Mouse (Mus musculus) heart, embryonic 16.5 days (tissue): ENCODE data around the gene Anp32e. TPM values are rescaled to one million over a fixed set of nuclear protein-coding genes. Genes with fewer than 3 reads are reported as not detected.
A peak's percentile ranks its signal among the peaks of the same experiment; 100 is the strongest.

Experiments used
- ATAC-seq: fragments of 200-750 bp; cut with Nextera tagmentation; replicated peaks from 2 replicates; pipeline ENCODE4 v1.8.0; 2017; ENCODE audit warnings: moderate number of reproducible peaks; ENCODE audit not compliant: insufficient read depth, low FRiP score; ENCODE audit errors: extremely low read depth
- H3K27ac ChIP-seq: fragments of 300-500 bp; sonication (generic); 2 replicates; pipeline ENCODE4 v1.5.1; 2014; ENCODE audit warnings: mild to moderate bottlenecking, low read length, control low read depth, moderate library complexity
- H3K27me3 ChIP-seq: fragments of 300-500 bp; sonication (generic); 2 replicates; pipeline ENCODE4 v1.6.1; 2014; ENCODE audit warnings: low read length, mixed read lengths; ENCODE audit not compliant: control insufficient read depth, insufficient read depth
- H3K36me3 ChIP-seq: fragments of 300-500 bp; sonication (generic); 2 replicates; pipeline ENCODE4 v1.6.1; 2014; ENCODE audit not compliant: control insufficient read depth, insufficient read depth
- H3K4me1 ChIP-seq: fragments of 300-500 bp; sonication (generic); 2 replicates; pipeline ENCODE4 v1.6.1; 2014; ENCODE audit warnings: low read length, mixed read lengths; ENCODE audit not compliant: control insufficient read depth, insufficient read depth
- H3K4me2 ChIP-seq: fragments of 300-500 bp; sonication (generic); 2 replicates; pipeline ENCODE4 v1.6.1; 2014; ENCODE audit warnings: low read depth, mild to moderate bottlenecking, control low read depth, low read length
- H3K4me3 ChIP-seq: fragments of 300-500 bp; sonication (generic); 2 replicates; pipeline ENCODE4 v1.5.1; 2014; ENCODE audit warnings: mild to moderate bottlenecking, control low read depth, low read length
- H3K9ac ChIP-seq: fragments of 300-500 bp; sonication (generic); 2 replicates; pipeline ENCODE4 v1.6.1; 2014; ENCODE audit warnings: low read length, control low read depth
- H3K9me3 ChIP-seq: fragments of 300-500 bp; sonication (generic); replicated peaks from 2 replicates; pipeline ENCODE4 v1.6.1; 2016; ENCODE audit warnings: low read length; ENCODE audit not compliant: control insufficient read depth
- WGBS: fragments of 180-500 bp; shearing (Covaris S2); extraction: QIAGEN DNeasy Blood & Tissue Kit; methylation state at CpG from one replicate; pipeline ENCODE4 v1.1.7; 2014; 5-methylcytosine and 5-hydroxymethylcytosine counted together
- polyA plus RNA-seq: library from polyadenylated mRNA; unstranded; fragments of >200 nt; fragmentation: Nextera tagmentation; extraction: Ambion mirVana; gene quantifications from 2 replicates; pipeline ENCODE4 v1.2.1, GENCODE M21; 2015

The Anp32e gene
- polyA plus RNA-seq, 1 experiment from 2014 or later: 233 TPM

DNA sequence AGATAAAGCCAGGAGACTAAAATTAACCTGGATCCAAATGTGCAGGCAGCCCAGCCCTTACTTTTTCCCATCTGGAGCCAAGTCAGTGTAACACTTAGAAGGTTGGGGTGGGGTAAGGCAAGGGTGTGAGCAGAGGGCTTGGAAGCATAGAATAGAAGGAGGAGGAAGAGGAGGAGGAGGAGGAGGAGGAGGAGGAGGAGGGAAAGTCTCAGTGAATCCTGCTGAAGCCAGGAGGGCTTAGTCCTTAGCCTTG is 26.7 kb upstream of the Anp32e start:
- Histone ChIP-seq H3K9ac (peak overlapping the region; percentile 80), H3K4me1 (peaks cover 40% of the 10 kb centered on the region), H3K4me3 (peak overlapping the region; percentile 58), H3K9me3 (no peaks in the 10 kb centered on the region), H3K27ac (peak overlapping the region; percentile 86), H3K4me2 (peak overlapping the region; percentile 80), H3K36me3 (peaks cover 5% of the 10 kb centered on the region; the same call in 1 of the 2 replicates), H3K27me3 (no peaks in the 10 kb centered on the region)
- ATAC-seq: no peak; the same call in 1 of the 2 replicates

DNA sequence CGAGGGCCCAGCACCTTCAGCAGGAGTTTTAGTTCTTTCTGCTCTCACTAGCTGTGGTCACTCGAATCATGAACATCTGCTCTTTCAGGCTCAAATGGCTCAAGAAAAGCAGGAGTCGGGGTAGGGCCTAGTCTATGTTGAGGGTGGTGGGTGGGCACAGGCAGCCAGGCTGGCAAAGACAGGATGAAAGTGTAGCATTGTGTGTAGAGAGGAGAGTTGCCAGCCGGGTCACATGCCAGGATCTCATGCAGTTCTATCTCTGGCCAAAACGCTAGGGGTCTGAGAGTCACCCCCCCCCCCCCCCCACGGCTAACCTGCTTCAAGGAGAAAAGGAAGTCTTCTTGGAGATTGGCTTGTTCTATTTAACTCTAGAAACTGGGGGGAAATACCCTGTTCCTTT is 26.4 kb upstream of the Anp32e start:
- Histone ChIP-seq H3K4me2 (peak overlapping the region; percentile 80), H3K4me1 (peaks cover 40% of the 10 kb centered on the region), H3K9ac (peak overlapping the region; percentile 80), H3K36me3 (0 out of 2 replicates have a peak, but pooled peaks cover 3% of the 10 kb centered on the region), H3K9me3 (no peaks in the 10 kb centered on the region), H3K4me3 (peak overlapping the region; percentile 58), H3K27ac (peak overlapping the region; percentile 86), H3K27me3 (no peaks in the 10 kb centered on the region)
- WGBS: 23% methylated on average over 6 of the region's 6 CpGs
- ATAC-seq: no peak

DNA sequence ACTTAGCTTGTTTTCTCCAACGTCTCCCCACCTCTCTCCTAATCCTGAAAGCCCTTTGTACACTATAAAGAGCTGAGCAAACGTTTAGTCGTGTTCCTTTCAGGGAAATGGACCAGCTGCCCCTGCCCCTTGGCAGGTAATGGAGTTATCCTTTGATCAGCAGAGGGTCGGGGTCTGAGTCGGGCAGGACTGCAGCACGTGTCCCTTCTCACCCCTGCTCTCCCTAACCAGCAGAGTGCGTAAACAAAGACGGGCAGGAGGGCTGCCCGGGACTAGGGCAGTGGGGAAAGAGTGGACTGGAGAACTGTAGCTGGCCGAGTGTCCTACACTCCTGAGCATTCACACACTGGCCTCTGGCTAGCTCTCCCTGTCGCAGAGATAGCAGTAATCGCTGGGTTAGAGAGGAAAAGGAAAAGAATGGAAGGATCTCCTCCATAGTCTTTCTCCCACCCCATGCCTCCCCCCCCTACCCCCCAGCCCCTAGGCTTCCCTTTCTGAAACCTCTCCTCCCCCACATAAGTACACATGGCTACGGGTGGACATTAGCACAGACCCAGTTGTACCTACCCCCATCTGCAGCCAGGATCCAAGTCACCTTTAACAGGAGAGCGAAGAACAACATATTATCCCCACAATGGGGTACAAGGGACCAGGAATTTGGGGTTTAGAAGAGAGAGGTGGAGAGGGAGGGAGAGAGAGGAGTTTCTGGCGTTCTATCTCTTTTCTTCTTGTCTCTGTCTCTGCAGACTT is 25.1 kb upstream of the Anp32e start:
- Histone ChIP-seq H3K9me3 (no peaks in the 10 kb centered on the region), H3K4me1 (peaks cover 40% of the 10 kb centered on the region), H3K27ac (peak overlapping the region; percentile 86), H3K4me2 (peak overlapping the region; percentile 80), H3K36me3 (no peaks in the 10 kb centered on the region), H3K9ac (peak overlapping the region; percentile 80), H3K27me3 (no peaks in the 10 kb centered on the region), H3K4me3 (peak overlapping the region; percentile 58)
- ATAC-seq: no peak
- WGBS: 9% methylated on average over 15 of the region's 15 CpGs

GRCm38 (mm10) chr3:95904568-95904967 is 24.5 kb upstream of the Anp32e start, which contains the start of gene Car14:
Gene Car14 (minus strand): TSS chr3:95904691.
- Histone ChIP-seq H3K4me2 (peak within 1 kb of the TSS; percentile 80), H3K27me3 (no peaks in the 10 kb centered on the region), H3K4me1 (peaks cover 40% of the 10 kb centered on the region), H3K4me3 (peak within 1 kb of the TSS; percentile 58), H3K9me3 (no peaks in the 10 kb centered on the region), H3K9ac (peak within 1 kb of the TSS; percentile 80), H3K27ac (peak within 1 kb of the TSS; percentile 86), H3K36me3 (no peaks in the 10 kb centered on the region)
- 3% methylated on average over 15 of the region's 15 CpGs for WGBS
- ATAC-seq: peak; percentile 74

DNA sequence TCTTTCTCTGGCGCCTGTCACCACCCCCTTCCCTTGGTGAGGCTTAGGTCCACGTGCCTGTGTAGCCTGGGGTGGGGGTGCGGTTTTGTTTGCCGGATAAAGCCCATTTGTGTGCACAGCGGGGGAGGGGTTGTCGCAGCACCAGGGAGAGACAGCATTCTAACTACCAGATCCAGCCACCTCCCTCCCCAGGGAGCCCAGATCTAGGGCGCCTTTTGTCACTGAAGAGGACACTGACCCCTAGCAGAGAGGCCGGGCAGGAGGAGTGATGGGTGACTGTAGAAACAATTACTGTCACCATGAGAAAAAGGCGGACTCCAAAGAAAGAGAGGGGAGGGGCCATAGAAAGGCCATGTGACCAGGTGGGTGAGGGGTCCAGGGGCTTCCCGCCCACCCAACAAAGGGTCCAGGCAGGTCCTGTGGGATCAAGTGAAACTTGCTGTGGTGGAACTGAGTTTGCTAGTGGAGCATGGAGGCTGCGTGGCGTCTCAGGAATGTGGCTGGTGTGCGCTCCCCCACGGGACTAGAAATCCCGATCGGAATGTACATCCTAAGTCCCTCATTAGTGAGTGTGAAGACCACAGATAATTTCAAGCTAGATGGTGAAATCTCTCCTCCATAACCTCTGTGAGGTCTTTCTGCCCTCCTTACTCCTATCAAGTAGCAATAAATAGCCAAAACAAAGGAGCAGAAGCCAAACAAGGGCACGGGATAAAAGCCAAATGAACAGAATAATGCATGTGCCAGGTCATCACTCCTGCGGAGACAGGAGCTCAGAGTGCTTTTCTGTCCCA is 23.7 kb upstream of the Anp32e start:
- Histone ChIP-seq H3K27me3 (no peaks in the 10 kb centered on the region), H3K4me2 (peak overlapping the region; percentile 80), H3K9ac (peak overlapping the region; percentile 80), H3K4me1 (peaks cover 40% of the 10 kb centered on the region), H3K4me3 (peak overlapping the region; percentile 58), H3K9me3 (no peaks in the 10 kb centered on the region), H3K27ac (peak overlapping the region; percentile 86), H3K36me3 (no peaks in the 10 kb centered on the region)
- peak; percentile 47 for ATAC-seq
- under 1% methylated on average over 18 of the region's 18 CpGs for WGBS

GRCm38 (mm10) chr3:95905940-95906492 is 23.0 kb upstream of the Anp32e start:
- no peak for ATAC-seq
- Histone ChIP-seq H3K9me3 (no peaks in the 10 kb centered on the region), H3K9ac (peak overlapping the region; percentile 80), H3K36me3 (no peaks in the 10 kb centered on the region), H3K4me2 (peak overlapping the region; percentile 80), H3K27ac (peak overlapping the region; percentile 86; the same call in 1 of the 2 replicates), H3K27me3 (no peaks in the 10 kb centered on the region), H3K4me3 (peak overlapping the region; percentile 58), H3K4me1 (peaks cover 40% of the 10 kb centered on the region)
- under 1% methylated on average over 12 of the region's 12 CpGs for WGBS

DNA sequence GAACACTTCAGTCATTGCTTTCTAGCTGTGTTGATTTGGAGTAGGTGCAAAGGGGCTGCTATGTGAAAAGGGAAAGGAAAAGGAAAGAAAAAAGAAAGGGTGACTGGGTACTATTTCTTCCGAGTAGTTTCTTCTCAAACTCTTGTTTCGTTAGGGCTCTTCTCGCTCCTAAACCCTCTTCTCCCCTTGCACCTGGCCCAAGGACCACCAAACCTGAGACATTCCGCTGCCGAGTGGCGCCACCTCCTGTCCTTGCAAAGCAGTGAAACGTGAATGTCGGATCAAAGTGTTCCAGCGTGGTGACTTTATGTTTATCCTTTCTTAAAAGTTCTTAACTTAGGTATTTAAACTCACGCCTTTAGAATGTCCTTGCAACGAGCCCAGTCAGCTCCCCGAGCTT is 22.2 kb upstream of the Anp32e start:
- Histone ChIP-seq H3K36me3 (no peaks in the 10 kb centered on the region), H3K9ac (peak overlapping the region; percentile 23; the same call in 1 of the 2 replicates), H3K27ac (no peak overlapping the region), H3K4me1 (peaks cover 35% of the 10 kb centered on the region), H3K9me3 (no peaks in the 10 kb centered on the region), H3K27me3 (no peaks in the 10 kb centered on the region), H3K4me2 (peak overlapping the region; percentile 80), H3K4me3 (peak overlapping the region; percentile 58)
- 0% methylated on average over 12 of the region's 12 CpGs for WGBS
- ATAC-seq: no peak

- H3K4me1 ChIP-seq: peaks cover 28% of the 10 kb centered on the region
- H3K4me3 ChIP-seq: no peak overlapping the region
- H3K27ac ChIP-seq: no peak overlapping the region
- H3K9me3 ChIP-seq: no peaks in the 10 kb centered on the region
- no peaks in the 10 kb centered on the region for H3K27me3 ChIP-seq
- H3K4me2 ChIP-seq: no peak overlapping the region
- WGBS: 42% methylated on average over 4 of the region's 4 CpGs
- no peak overlapping the region for H3K9ac ChIP-seq
- no peak for ATAC-seq
- no peaks in the 10 kb centered on the region for H3K36me3 ChIP-seq
Measured at GRCm38 (mm10) chr3:95907613-95908012, 21.4 kb upstream of the Anp32e start.

DNA sequence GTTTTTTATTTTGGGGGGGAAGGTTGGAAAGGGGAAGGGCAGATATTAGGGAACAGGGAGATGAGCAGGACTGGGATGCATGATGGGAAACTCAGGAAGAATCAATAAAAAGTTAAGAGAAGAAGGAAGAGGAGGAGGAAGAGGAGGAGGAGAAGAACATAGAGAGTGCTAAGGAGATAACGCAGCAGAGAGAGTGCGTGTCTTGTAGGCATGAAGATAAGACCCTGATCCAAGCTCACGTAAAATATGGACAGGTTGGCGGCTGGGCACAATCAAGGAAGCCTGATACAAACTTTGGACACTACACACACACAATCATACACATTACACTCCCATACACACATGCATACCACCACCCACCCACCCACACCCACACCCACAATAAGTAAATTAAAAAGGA is 14.3 kb upstream of the Anp32e start:
- Histone ChIP-seq H3K9me3 (no peaks in the 10 kb centered on the region), H3K27me3 (no peaks in the 10 kb centered on the region), H3K4me3 (no peak overlapping the region), H3K27ac (no peak overlapping the region), H3K36me3 (no peaks in the 10 kb centered on the region), H3K4me2 (no peak overlapping the region), H3K4me1 (no peaks in the 10 kb centered on the region), H3K9ac (no peak overlapping the region)
- no peak for ATAC-seq
- 61% methylated on average over 4 of the region's 4 CpGs for WGBS
